Mouse (Mus musculus) kidney, adult 9 months (tissue): ENCODE measurements at regions not wholly inside any gene's neighbourhood (a gene's known extent, or its start where the extent isn't known, plus 50 kb on each side); places are given as distances from the start of the nearest gene placed in this dataset.
"Not testable (repeated sequence)": the region's sequence is repeated elsewhere in the genome, so short reads cannot be mapped to it uniquely, and the experiment has no call there.

Source experiments
- DNase-seq: peaks from one replicate; pipeline ENCODE4 v3.0.0; 2022

- peak; percentile 0 for DNase-seq
These were observed 63.3 kb downstream of the Asmt start for GRCm38 (mm10) chrX:170735786-170736185.

GRCm38 (mm10) chrX:170753507-170754256 lies 81.2 kb downstream of the Asmt start:
- not testable (repeated sequence) for DNase-seq
